27 mouse cellular contexts compared by ENCODE assay signal in the genomic region with DNA sequence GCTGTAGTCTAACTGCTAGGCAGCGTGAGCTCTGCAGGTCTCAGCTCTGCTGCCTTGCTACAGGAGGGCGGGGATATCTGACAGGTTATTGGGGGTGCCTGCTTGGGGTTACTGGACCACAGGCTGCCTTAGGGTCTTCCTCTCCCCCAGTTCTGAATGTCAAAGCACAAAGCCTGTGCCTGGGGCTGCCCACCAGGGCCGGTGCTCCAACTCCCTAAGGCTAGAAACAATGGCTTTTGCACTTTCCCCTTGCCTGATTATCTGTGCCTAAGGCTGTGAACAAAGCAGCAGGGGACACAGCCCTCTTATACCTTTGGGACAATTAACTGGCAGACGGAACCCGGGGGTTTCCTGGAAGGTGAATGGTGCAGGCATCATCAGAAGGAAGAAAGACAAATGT.
A peak's percentile ranks its signal among the peaks of the same experiment; 100 is the strongest.
DNase-seq lines count a peak whose midpoint lies in the region; ATAC-seq and TF ChIP-seq lines count a peak whose summit lies in the region.
"Had no signal": no experiment of that assay in that cellular context is flagged by ENCODE, and none has a peak within 500 bp of the region (broad histone marks: within the 10 kb centered on the region; RNA-seq: fewer than 3 reads in every experiment).

No protein-coding gene starts in this region.

- no peak overlapping the region for H3K9ac ChIP-seq in heart, adult 2 months (ENCODE audit: low read depth, low read length)
- no peak overlapping the region for H3K9ac ChIP-seq in heart, embryonic 12.5 days
- peak overlapping the region; percentile 9; the same call in 1 of the 2 replicates for H3K9ac ChIP-seq in neural tube, embryonic 12.5 days
- H3K9ac ChIP-seq in midbrain, embryonic 12.5 days (replicated peaks), result no peak overlapping the region
- H3K9ac ChIP-seq: embryonic facial prominence, embryonic 13.5 days; heart, embryonic 13.5 days; liver, embryonic 13.5 days; neural tube, embryonic 15.5 days had no signal

- intact Hi-C loops in heart, adult 2 months (cut with DNase I), result loop anchor here (10.0 kb wide), 1 partner anchor 459 kb away; no protein-coding TSS in a partner anchor

- ATAC-seq in heart, embryonic 12.5 days (ENCODE audit: insufficient number of reproducible peaks, low FRiP score), result no peak
- ATAC-seq in neural tube, embryonic 12.5 days (ENCODE audit: low FRiP score, low read depth), result no peak
- no peak for ATAC-seq in midbrain, embryonic 12.5 days (ENCODE audit: low FRiP score, low read depth)
- ATAC-seq in megakaryocyte, adult 5-6 weeks (ENCODE audit: poor library complexity, severe bottlenecking), result no peak
- ATAC-seq: CD4-positive, CD25-positive, alpha-beta regulatory T cell, adult 4 months; intestine, embryonic 16.5 days; lung, postnatal 0 days had no signal

- H3K27ac ChIP-seq in heart, adult 2 months, result peak overlapping the region; percentile 40; the same call in 1 of the 2 replicates
- no peak overlapping the region for H3K27ac ChIP-seq in heart, embryonic 12.5 days (ENCODE audit: poor library complexity, severe bottlenecking)
- H3K27ac ChIP-seq in neural tube, embryonic 12.5 days, result no peak overlapping the region
- peak overlapping the region; percentile 25; the same call in 1 of the 2 replicates for H3K27ac ChIP-seq in midbrain, embryonic 12.5 days (replicated peaks)
- H3K27ac ChIP-seq: embryonic facial prominence, embryonic 13.5 days; heart, embryonic 13.5 days; liver, embryonic 13.5 days; macrophage; neural tube, embryonic 15.5 days had no signal

- TF ChIP-seq POLR2A in heart, adult 2 months (IDR thresholded peaks at IDR 0.05; ENCODE audit: insufficient read depth, low read depth, low read length), result no peak

- TF ChIP-seq CTCF in heart, adult 2 months (IDR thresholded peaks at IDR 0.05), result no peak

- no peaks in the 10 kb centered on the region for H3K36me3 ChIP-seq in heart, adult 2 months (ENCODE audit: control insufficient read depth, insufficient read depth, low read length)
- H3K36me3 ChIP-seq in heart, embryonic 12.5 days, result no peaks in the 10 kb centered on the region
- H3K36me3 ChIP-seq in neural tube, embryonic 12.5 days, result no peaks in the 10 kb centered on the region
- H3K36me3 ChIP-seq in midbrain, embryonic 12.5 days, result no peaks in the 10 kb centered on the region
- H3K36me3 ChIP-seq: embryonic facial prominence, embryonic 13.5 days; heart, embryonic 13.5 days; liver, embryonic 13.5 days; neural tube, embryonic 15.5 days had no signal

- no peaks in the 10 kb centered on the region for H3K9me3 ChIP-seq in heart, embryonic 12.5 days (replicated peaks)
- H3K9me3 ChIP-seq in neural tube, embryonic 12.5 days, result no peaks in the 10 kb centered on the region
- H3K9me3 ChIP-seq in midbrain, embryonic 12.5 days, result no peaks in the 10 kb centered on the region
- H3K9me3 ChIP-seq: embryonic facial prominence, embryonic 13.5 days; heart, embryonic 13.5 days; liver, embryonic 13.5 days; neural tube, embryonic 15.5 days had no signal

- no peaks in the 10 kb centered on the region for H3K27me3 ChIP-seq in heart, adult 2 months (ENCODE audit: control insufficient read depth, insufficient read depth, low read length)
- H3K27me3 ChIP-seq in heart, embryonic 12.5 days (replicated peaks), result peaks cover 20% of the 10 kb centered on the region; the same call in 1 of the 2 replicates
- no peaks in the 10 kb centered on the region for H3K27me3 ChIP-seq in neural tube, embryonic 12.5 days (replicated peaks)
- H3K27me3 ChIP-seq in midbrain, embryonic 12.5 days, result peaks cover 21% of the 10 kb centered on the region
- H3K27me3 ChIP-seq: liver, embryonic 13.5 days had no signal

- no peak for DNase-seq in heart, adult 2 months
- no peak for DNase-seq in neural tube, embryonic 10.5 days (ENCODE audit: extremely low spot score, low spot score)
- no peak for DNase-seq in adrenal gland, postnatal 25 days
- DNase-seq: adrenal gland, postnatal 10 days; cerebellum, adult 11-12 months; cerebellum, adult 9-11 months; gastrocnemius, postnatal 14 days; heart, postnatal 10 days; kidney, adult 9 months; kidney, postnatal 10 days; layer of hippocampus, postnatal 36 days; left cerebral cortex, postnatal 4 days; liver, embryonic 13.5 days; lung, adult 18-20 months; spleen, adult 18-20 months; thymus, postnatal 14 days had no signal

- H3K4me2 ChIP-seq in heart, embryonic 12.5 days, result no peak overlapping the region
- H3K4me2 ChIP-seq in neural tube, embryonic 12.5 days (replicated peaks), result no peak overlapping the region
- H3K4me2 ChIP-seq in midbrain, embryonic 12.5 days (replicated peaks), result no peak overlapping the region
- H3K4me2 ChIP-seq: embryonic facial prominence, embryonic 13.5 days; heart, embryonic 13.5 days; liver, embryonic 13.5 days; neural tube, embryonic 15.5 days had no signal

- no peak overlapping the region for H3K4me3 ChIP-seq in heart, adult 2 months
- H3K4me3 ChIP-seq in heart, embryonic 12.5 days, result no peak overlapping the region
- no peak overlapping the region for H3K4me3 ChIP-seq in neural tube, embryonic 12.5 days
- no peak overlapping the region for H3K4me3 ChIP-seq in midbrain, embryonic 12.5 days
- H3K4me3 ChIP-seq: embryonic facial prominence, embryonic 13.5 days; heart, embryonic 13.5 days; liver, embryonic 13.5 days; neural tube, embryonic 15.5 days had no signal

- WGBS in heart, adult 2 months, result 34% methylated on average over 5 of the region's 5 CpGs
- 28% methylated on average over 5 of the region's 5 CpGs for WGBS in heart, embryonic 12.5 days
- WGBS in neural tube, embryonic 12.5 days, result 21% methylated on average over 5 of the region's 5 CpGs
- WGBS in midbrain, embryonic 12.5 days, result 13% methylated on average over 5 of the region's 5 CpGs

- H3K79me2 ChIP-seq in heart, adult 2 months (replicated peaks; ENCODE audit: control insufficient read depth, insufficient read depth, low read length), result no peaks in the 10 kb centered on the region

- peaks cover 23% of the 10 kb centered on the region for H3K4me1 ChIP-seq in heart, adult 2 months (ENCODE audit: control insufficient read depth, insufficient read depth, low read length)
- peaks cover 10% of the 10 kb centered on the region; the same call in 1 of the 2 replicates for H3K4me1 ChIP-seq in heart, embryonic 12.5 days (replicated peaks)
- H3K4me1 ChIP-seq in neural tube, embryonic 12.5 days, result peaks cover 5% of the 10 kb centered on the region; the same call in 1 of the 2 replicates
- peaks cover 31% of the 10 kb centered on the region for H3K4me1 ChIP-seq in midbrain, embryonic 12.5 days
- H3K4me1 ChIP-seq: liver, embryonic 13.5 days had no signal

- no peak for TF ChIP-seq EP300 in heart, adult 2 months (IDR thresholded peaks at IDR 0.05; ENCODE audit: insufficient read depth, low read depth, low read length)

Comparison
In these comparisons a context has a peak if more than half of its experiments do, and no peak if none do; other contexts are left out.
1. H3K27ac ChIP-seq: peak in heart, adult 2 months (single experiment) and midbrain, embryonic 12.5 days (single experiment); none in heart, embryonic 12.5 days (single experiment) and neural tube, embryonic 12.5 days (single experiment).